Mouse (Mus musculus) neutrophil, adult 5-6 weeks (primary cell): ENCODE results near the gene Gpi1. TPM values are rescaled to one million over a fixed set of nuclear protein-coding genes. Genes with fewer than 3 reads are reported as not detected.
"Not testable (repeated sequence)": the region's sequence is repeated elsewhere in the genome, so short reads cannot be mapped to it uniquely, and the experiment has no call there.

ENCODE experiments used
- ATAC-seq: fragments of 151-379, 151-347 bp; 2 replicates; pipeline ENCODE4 v1.8.0; 2017; ENCODE audit warnings: mild to moderate bottlenecking, moderate TSS enrichment; ENCODE audit not compliant: insufficient number of reproducible peaks, poor library complexity, low FRiP score, severe bottlenecking; ENCODE audit errors: extremely low read depth
- total RNA-seq: library from RNA; stranded (forward); fragments of 200-1000 nt; gene quantifications from 2 replicates; pipeline ENCODE4 v1.2.3, GENCODE M21; 2017

Gpi1 gene
- total RNA-seq, 1 experiment from 2014 or later: 399 TPM

- peak; percentile 74 for ATAC-seq
These were observed 33.7 kb downstream of the Gpi1 start, which contains the start of gene Pdcd2l for GRCm38 (mm10) chr7:34196132-34197128. Pdcd2l (minus strand) TSS chr7:34196661.

- peak; percentile 11; the same call in 1 of the 2 replicates for ATAC-seq
These were observed 34.5 kb downstream of the Gpi1 start for GRCm38 (mm10) chr7:34195632-34196031.

GRCm38 (mm10) chr7:34192825-34193224 is 37.3 kb downstream of the Gpi1 start:
- ATAC-seq: peak; percentile 47; the same call in 1 of the 2 replicates

- peak; percentile 91 for ATAC-seq
These were observed 40.7 kb downstream of the Gpi1 start for GRCm38 (mm10) chr7:34189376-34189989.

GRCm38 (mm10) chr7:34183794-34184193 is 46.3 kb downstream of the Gpi1 start:
- ATAC-seq: no peak

GRCm38 (mm10) chr7:34183356-34183755 is 46.8 kb downstream of the Gpi1 start:
- ATAC-seq: no peak

- not testable (repeated sequence) for ATAC-seq
These were observed 53.9 kb downstream of the Gpi1 start for GRCm38 (mm10) chr7:34176241-34176640.

GRCm38 (mm10) chr7:34172251-34172650 is 57.9 kb downstream of the Gpi1 start:
- no peak for ATAC-seq

GRCm38 (mm10) chr7:34169454-34169853 is 60.7 kb downstream of the Gpi1 start, which contains the start of gene Uba2:
Uba2 (minus strand) TSS chr7:34169599.
- no peak for ATAC-seq

- ATAC-seq: peak; percentile 93
These were observed 61.5 kb downstream of the Gpi1 start for GRCm38 (mm10) chr7:34168470-34169251.

- ATAC-seq: no peak
These were observed 62.2 kb downstream of the Gpi1 start for GRCm38 (mm10) chr7:34167766-34168469.

- 0 out of 2 replicates have a peak, but pooled peaks have one; percentile 30 for ATAC-seq
These were observed 63.3 kb downstream of the Gpi1 start for GRCm38 (mm10) chr7:34166850-34167249.

- no peak for ATAC-seq
These were observed 64.1 kb downstream of the Gpi1 start for GRCm38 (mm10) chr7:34165999-34166398.

- ATAC-seq: no peak
These were observed 65.5 kb downstream of the Gpi1 start for GRCm38 (mm10) chr7:34164671-34165070.

- ATAC-seq: no peak
These were observed 71.0 kb downstream of the Gpi1 start for GRCm38 (mm10) chr7:34159167-34159566.

GRCm38 (mm10) chr7:34157994-34158393 is 72.1 kb downstream of the Gpi1 start:
- ATAC-seq: no peak
